Mouse (Mus musculus) megakaryocyte, embryonic 14.5 days (primary cell): ENCODE data around the gene Tmem179b.

Source experiments
- FLI1 ChIP-seq: IDR thresholded peaks from 2 replicates; pipeline ENCODE4 v1.6.1; 2012; ENCODE audit warnings: low read length, inconsistent platforms, mixed read lengths
- GATA1 ChIP-seq: IDR thresholded peaks from 3 replicates; pipeline ENCODE4 v1.6.1; 2012; ENCODE audit warnings: mixed read lengths, low read length, inconsistent platforms, borderline replicate concordance

DNA sequence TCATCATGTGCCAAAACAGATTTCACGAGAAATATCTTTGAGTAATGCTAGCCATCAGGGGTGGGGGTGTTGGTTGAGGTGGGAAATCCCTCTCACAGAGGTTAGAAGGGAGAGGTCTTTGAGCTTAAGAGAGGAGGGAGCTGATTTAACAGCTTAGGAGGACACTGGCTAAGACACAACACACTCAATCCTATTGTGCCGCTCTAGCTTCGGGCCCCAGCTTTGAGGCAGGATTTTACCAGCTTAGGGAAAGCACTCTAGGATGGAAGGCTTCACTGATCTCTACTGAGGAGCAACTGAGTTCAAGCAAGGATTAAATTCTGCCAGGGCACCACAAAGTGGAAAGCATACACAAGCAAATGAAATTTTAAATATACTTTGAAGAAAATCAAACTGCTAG lies 42.7 kb upstream of the Tmem179b start:
- TF ChIP-seq GATA1 = no peak
- no peak for TF ChIP-seq FLI1
